Mouse (Mus musculus) midbrain, embryonic 10.5 days (tissue): ENCODE results near the gene Cep128. TPM values are rescaled to one million over a fixed set of nuclear protein-coding genes. Genes with fewer than 3 reads are reported as not detected.

ENCODE experiments used
- DNase-seq: peaks from one replicate; pipeline ENCODE4 v3.0.0-alpha.2; 2017; ENCODE audit warnings: low spot score
- H3K27ac ChIP-seq: fragments of 300-500 bp; sonication (generic); replicated peaks from 2 replicates; pipeline ENCODE4 v1.5.1; 2016; ENCODE audit warnings: mild to moderate bottlenecking
- H3K27me3 ChIP-seq: fragments of 300-500 bp; sonication (generic); 2 replicates; pipeline ENCODE4 v1.6.1; 2016; ENCODE audit warnings: low read depth, mild to moderate bottlenecking; ENCODE audit not compliant: poor library complexity, severe bottlenecking
- H3K36me3 ChIP-seq: fragments of 300-500 bp; sonication (generic); 2 replicates; pipeline ENCODE4 v1.6.1; 2016; ENCODE audit warnings: mild to moderate bottlenecking, moderate library complexity
- H3K4me1 ChIP-seq: fragments of 300-500 bp; sonication (generic); 2 replicates; pipeline ENCODE4 v1.6.1; 2016
- H3K4me3 ChIP-seq: fragments of 300-500 bp; sonication (generic); 2 replicates; pipeline ENCODE4 v1.5.1; 2016; ENCODE audit warnings: mild to moderate bottlenecking, moderate library complexity
- H3K9me3 ChIP-seq: fragments of 300-500 bp; sonication (generic); replicated peaks from 2 replicates; pipeline ENCODE4 v1.6.1; 2016; ENCODE audit warnings: mild to moderate bottlenecking
- WGBS: fragments of 180-500 bp; shearing (Covaris S2); methylation state at CpG from one replicate; pipeline ENCODE4 v1.1.7; 2016; 5-methylcytosine and 5-hydroxymethylcytosine counted together
- polyA plus RNA-seq: library from polyadenylated mRNA; unstranded; fragments of >200 nt; fragmentation: Nextera tagmentation; extraction: Ambion mirVana; gene quantifications from 2 replicates; pipeline ENCODE4 v1.2.1, GENCODE M21; 2016

Gene Cep128
- polyA plus RNA-seq, 1 experiment from 2014 or later: 9.7 TPM

GRCm38 (mm10) chr12:91305038-91305437, 79.2 kb downstream of the Cep128 start:
- Histone ChIP-seq H3K9me3 (no peaks in the 10 kb centered on the region), H3K4me3 (no peak overlapping the region), H3K27me3 (no peaks in the 10 kb centered on the region), H3K27ac (no peak overlapping the region), H3K4me1 (no peaks in the 10 kb centered on the region), H3K36me3 (no peaks in the 10 kb centered on the region)
- 76% methylated on average over 5 of the region's 5 CpGs for WGBS
- no peak for DNase-seq

DNA sequence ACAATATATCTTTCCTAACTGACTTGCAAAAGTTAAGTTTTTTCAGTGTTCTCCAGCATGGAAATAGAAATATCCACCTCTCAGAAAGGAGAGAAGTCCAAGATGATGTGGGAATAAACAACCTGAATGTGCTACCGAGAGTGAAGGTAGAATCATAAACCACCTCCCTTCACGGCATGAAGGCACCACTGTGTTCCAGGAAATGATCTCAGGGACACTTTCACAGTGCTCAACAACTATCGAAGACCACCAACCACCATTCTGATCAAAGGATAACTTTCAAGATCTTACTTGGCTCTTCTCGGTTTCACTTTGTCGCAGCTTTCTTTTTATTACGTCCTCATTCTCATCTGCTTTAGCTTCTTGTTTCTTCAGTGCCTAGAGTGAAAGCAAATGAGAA, 85.5 kb downstream of the Cep128 start:
- H3K4me1 ChIP-seq: no peaks in the 10 kb centered on the region
- H3K27me3 ChIP-seq: no peaks in the 10 kb centered on the region
- no peak overlapping the region for H3K27ac ChIP-seq
- H3K36me3 ChIP-seq: peaks cover 18% of the 10 kb centered on the region
- WGBS: 97% methylated on average over 6 of the region's 6 CpGs
- DNase-seq: no peak
- no peaks in the 10 kb centered on the region for H3K9me3 ChIP-seq
- no peak overlapping the region for H3K4me3 ChIP-seq

GRCm38 (mm10) chr12:91295870-91296269, 88.3 kb downstream of the Cep128 start:
- no peaks in the 10 kb centered on the region for H3K9me3 ChIP-seq
- DNase-seq: no peak
- no peaks in the 10 kb centered on the region for H3K4me1 ChIP-seq
- no peaks in the 10 kb centered on the region for H3K27me3 ChIP-seq
- H3K4me3 ChIP-seq: no peak overlapping the region
- H3K27ac ChIP-seq: no peak overlapping the region
- WGBS: 92% methylated on average over 7 of the region's 7 CpGs
- peaks cover 18% of the 10 kb centered on the region for H3K36me3 ChIP-seq

DNA sequence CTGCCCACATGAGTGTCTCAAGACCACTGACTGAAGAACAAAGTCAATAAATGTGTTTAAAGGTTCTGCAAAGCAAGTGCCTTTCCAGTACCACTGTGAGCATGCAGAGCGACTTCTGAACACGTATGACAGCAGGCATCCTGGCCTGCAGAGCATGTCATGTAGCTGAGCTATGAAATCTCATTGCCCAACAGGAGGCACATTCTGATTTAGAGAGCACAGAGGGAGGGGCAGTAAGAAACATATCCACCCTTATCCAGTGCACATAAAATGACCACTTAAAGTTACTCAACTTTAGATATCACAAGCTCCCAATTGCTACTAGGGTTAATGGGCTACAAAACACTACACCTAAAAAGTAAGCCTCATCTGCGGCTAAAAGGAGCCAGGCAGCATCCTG, 88.8 kb downstream of the Cep128 start:
- Histone ChIP-seq H3K9me3 (no peaks in the 10 kb centered on the region), H3K4me3 (no peak overlapping the region), H3K27me3 (no peaks in the 10 kb centered on the region), H3K4me1 (no peaks in the 10 kb centered on the region), H3K27ac (no peak overlapping the region), H3K36me3 (peaks cover 18% of the 10 kb centered on the region)
- WGBS: 94% methylated on average over 3 of the region's 3 CpGs
- no peak for DNase-seq

- WGBS: 91% methylated on average over 2 of the region's 2 CpGs
- Histone ChIP-seq H3K9me3 (no peaks in the 10 kb centered on the region), H3K36me3 (no peaks in the 10 kb centered on the region), H3K4me3 (no peak overlapping the region), H3K27ac (no peak overlapping the region), H3K27me3 (no peaks in the 10 kb centered on the region), H3K4me1 (no peaks in the 10 kb centered on the region)
- no peak for DNase-seq
Measured at GRCm38 (mm10) chr12:91273936-91274335, 110.3 kb downstream of the Cep128 start.

- Histone ChIP-seq H3K4me1 (no peaks in the 10 kb centered on the region), H3K27ac (no peak overlapping the region), H3K36me3 (no peaks in the 10 kb centered on the region), H3K9me3 (no peaks in the 10 kb centered on the region), H3K4me3 (no peak overlapping the region), H3K27me3 (no peaks in the 10 kb centered on the region)
- WGBS: 92% methylated on average over 2 of the region's 2 CpGs
- DNase-seq: no peak
Measured at GRCm38 (mm10) chr12:91269634-91270033, 114.6 kb downstream of the Cep128 start.

DNA sequence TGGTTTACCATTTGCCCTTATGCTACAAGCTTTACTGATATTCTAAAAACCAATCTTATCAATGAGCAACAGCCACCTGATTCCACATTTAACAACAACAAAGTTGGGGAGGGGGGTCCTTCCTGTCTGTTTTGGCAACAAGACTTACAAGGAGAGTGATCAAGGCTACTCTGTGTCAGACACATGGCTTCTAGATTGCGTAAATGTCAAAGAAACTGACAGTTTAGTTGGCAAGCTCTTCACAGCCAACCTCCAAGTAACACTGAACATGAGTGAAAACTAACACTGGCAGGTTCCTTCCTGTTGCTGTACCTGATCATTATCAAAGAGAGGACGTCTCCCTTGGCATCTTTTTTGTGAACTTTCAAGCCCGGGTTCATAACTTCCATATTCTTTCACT, 115.2 kb downstream of the Cep128 start:
- Histone ChIP-seq H3K27ac (no peak overlapping the region), H3K4me3 (no peak overlapping the region), H3K4me1 (no peaks in the 10 kb centered on the region), H3K9me3 (no peaks in the 10 kb centered on the region), H3K27me3 (no peaks in the 10 kb centered on the region), H3K36me3 (no peaks in the 10 kb centered on the region)
- no peak for DNase-seq
- WGBS: 89% methylated on average over 3 of the region's 3 CpGs

GRCm38 (mm10) chr12:91266014-91266413, 118.2 kb downstream of the Cep128 start:
- Histone ChIP-seq H3K4me1 (no peaks in the 10 kb centered on the region), H3K4me3 (no peak overlapping the region), H3K9me3 (no peaks in the 10 kb centered on the region), H3K27me3 (no peaks in the 10 kb centered on the region), H3K27ac (no peak overlapping the region), H3K36me3 (no peaks in the 10 kb centered on the region)
- 94% methylated on average over 2 of the region's 2 CpGs for WGBS
- DNase-seq: no peak

DNA sequence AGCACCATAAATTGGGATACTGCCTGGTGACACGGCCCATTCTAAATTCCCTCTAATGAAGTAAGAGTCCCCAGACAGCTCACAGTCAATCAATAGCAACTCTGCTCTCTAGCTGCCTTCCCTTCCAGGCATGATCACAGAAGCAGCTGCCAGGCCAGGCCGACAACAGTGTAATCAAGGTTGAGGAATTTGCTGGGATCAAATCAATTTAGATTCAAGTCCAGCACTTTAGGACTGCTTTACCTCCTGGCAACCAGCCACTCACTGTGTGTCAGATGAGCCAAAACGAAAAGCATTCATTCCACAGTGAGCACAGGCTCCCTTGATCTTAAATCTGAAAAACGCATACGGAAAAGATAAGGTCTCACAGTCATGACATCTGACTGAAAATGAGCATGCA, 118.7 kb downstream of the Cep128 start:
- WGBS: 75% methylated on average over 5 of the region's 5 CpGs
- no peaks in the 10 kb centered on the region for H3K4me1 ChIP-seq
- H3K27me3 ChIP-seq: no peaks in the 10 kb centered on the region
- H3K27ac ChIP-seq: no peak overlapping the region
- H3K36me3 ChIP-seq: no peaks in the 10 kb centered on the region
- no peaks in the 10 kb centered on the region for H3K9me3 ChIP-seq
- no peak overlapping the region for H3K4me3 ChIP-seq
- no peak for DNase-seq

- H3K4me1 ChIP-seq: no peaks in the 10 kb centered on the region
- H3K9me3 ChIP-seq: no peaks in the 10 kb centered on the region
- WGBS: 86% methylated on average over 3 of the region's 3 CpGs
- no peak overlapping the region for H3K27ac ChIP-seq
- DNase-seq: no peak
- no peak overlapping the region for H3K4me3 ChIP-seq
- no peaks in the 10 kb centered on the region for H3K27me3 ChIP-seq
- peaks cover 5% of the 10 kb centered on the region for H3K36me3 ChIP-seq
Measured at GRCm38 (mm10) chr12:91264828-91265355, 119.3 kb downstream of the Cep128 start.

- Histone ChIP-seq H3K27me3 (no peaks in the 10 kb centered on the region), H3K27ac (no peak overlapping the region), H3K4me1 (no peaks in the 10 kb centered on the region), H3K4me3 (no peak overlapping the region), H3K9me3 (no peaks in the 10 kb centered on the region), H3K36me3 (peaks cover 12% of the 10 kb centered on the region)
- DNase-seq: no peak
- WGBS: 77% methylated on average over 3 of the region's 3 CpGs
Measured at GRCm38 (mm10) chr12:91263705-91264104, 120.5 kb downstream of the Cep128 start.

DNA sequence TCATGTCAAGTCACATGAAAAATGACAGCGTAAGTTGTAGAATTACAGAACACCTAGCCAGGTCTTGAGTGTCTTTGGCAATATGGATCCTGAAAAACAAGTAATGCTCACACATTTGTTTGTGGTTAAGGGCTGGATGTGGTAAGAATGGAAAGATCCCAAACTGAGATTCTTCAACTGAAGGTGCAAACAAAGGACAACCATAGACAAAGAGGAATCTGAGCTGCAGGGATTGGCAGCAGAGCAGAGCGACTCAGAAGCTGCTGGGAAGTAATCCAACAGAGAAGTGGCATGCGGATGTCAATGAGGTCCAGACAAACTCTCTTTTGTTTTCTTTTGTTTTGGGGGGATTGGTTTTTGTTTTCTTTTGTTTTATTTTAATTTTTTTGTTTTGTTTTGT, 121.4 kb downstream of the Cep128 start:
- Histone ChIP-seq H3K4me3 (no peak overlapping the region), H3K9me3 (no peaks in the 10 kb centered on the region), H3K27me3 (no peaks in the 10 kb centered on the region), H3K4me1 (no peaks in the 10 kb centered on the region), H3K27ac (no peak overlapping the region), H3K36me3 (peaks cover 12% of the 10 kb centered on the region)
- WGBS: 74% methylated on average over 3 of the region's 3 CpGs
- no peak for DNase-seq

GRCm38 (mm10) chr12:91256334-91256733, 127.9 kb downstream of the Cep128 start:
- 93% methylated on average over 7 of the region's 7 CpGs for WGBS
- Histone ChIP-seq H3K27me3 (no peaks in the 10 kb centered on the region), H3K9me3 (no peaks in the 10 kb centered on the region), H3K4me3 (no peak overlapping the region), H3K27ac (no peak overlapping the region), H3K36me3 (peaks cover 12% of the 10 kb centered on the region), H3K4me1 (no peaks in the 10 kb centered on the region)
- DNase-seq: no peak

GRCm38 (mm10) chr12:91254831-91255230, 129.4 kb downstream of the Cep128 start:
- no peaks in the 10 kb centered on the region for H3K9me3 ChIP-seq
- 93% methylated on average over 6 of the region's 6 CpGs for WGBS
- peaks cover 7% of the 10 kb centered on the region for H3K36me3 ChIP-seq
- H3K4me1 ChIP-seq: no peaks in the 10 kb centered on the region
- DNase-seq: no peak
- H3K4me3 ChIP-seq: no peak overlapping the region
- H3K27ac ChIP-seq: no peak overlapping the region
- H3K27me3 ChIP-seq: no peaks in the 10 kb centered on the region
